Mouse (Mus musculus) CH12.LX (cell line): Measurements from ENCODE around the gene Csrnp1.

ENCODE experiments used
- CTCF ChIP-seq, 2 experiments: IDR thresholded peaks in 1 of 2; conservative IDR thresholded peaks in 1 of 2; 2 replicates each; pipeline ENCODE4 v1.5.1; 2011 to 2012; ENCODE audit warnings: low read depth in 2 of 2, low read length in 2 of 2, improper control_type of control experiment in 1 of 2, inconsistent platforms in 1 of 2, mild to moderate bottlenecking in 1 of 2, moderate library complexity in 1 of 2
- MAFK ChIP-seq: IDR thresholded peaks from 2 replicates; pipeline ENCODE4 v1.6.1; 2011; ENCODE audit warnings: low read length, improper control_type of control experiment; ENCODE audit not compliant: insufficient replicate concordance
- SMC3 ChIP-seq: IDR thresholded peaks from 2 replicates; pipeline ENCODE4 v1.6.1; 2011; ENCODE audit warnings: low read depth, low read length, improper control_type of control experiment
- ZC3H11A ChIP-seq: IDR thresholded peaks from 2 replicates; pipeline ENCODE4 v1.6.1; 2012; ENCODE audit warnings: low read depth, mild to moderate bottlenecking, inconsistent platforms, low read length, improper control_type of control experiment

DNA sequence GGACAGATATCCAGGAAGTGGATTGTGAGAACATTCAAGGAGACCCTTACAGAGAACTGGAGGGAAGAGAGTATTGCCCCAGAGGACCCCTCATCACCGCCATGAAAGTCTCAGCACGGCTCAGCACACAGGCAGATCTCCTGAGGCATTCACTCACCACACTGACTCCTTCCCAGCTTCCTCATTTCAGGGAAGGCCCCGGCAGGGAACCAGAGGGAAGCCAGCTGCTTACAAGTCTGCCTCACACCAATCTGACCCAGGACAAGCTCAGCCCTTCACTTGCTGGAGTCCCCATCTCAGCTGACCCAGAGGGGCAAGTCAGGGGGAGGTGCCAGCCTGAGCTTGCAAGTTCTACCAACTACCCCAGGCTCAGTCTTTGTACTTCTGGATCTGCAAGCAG is 35.7 kb downstream of the Csrnp1 start:
- no peak for TF ChIP-seq ZC3H11A
- no peak for TF ChIP-seq CTCF (conservative IDR thresholded peaks at IDR 0.05 in 1 of 2, IDR thresholded peaks at IDR 0.05 in 1 of 2; ENCODE audit: low read depth in 2 of 2, low read length in 2 of 2)
- no peak for TF ChIP-seq SMC3
- no peak for TF ChIP-seq MAFK
